Mouse (Mus musculus): ENCODE data around the gene Acap3. TPM values are rescaled to one million over a fixed set of nuclear protein-coding genes. Genes with fewer than 3 reads are reported as not detected.
A peak's percentile ranks its signal among the peaks of the same experiment; 100 is the strongest.

The Acap3 gene
- total and polyA plus RNA-seq, 2 experiments from 2014 or later, result 56.4 to 93.5 TPM

DNA sequence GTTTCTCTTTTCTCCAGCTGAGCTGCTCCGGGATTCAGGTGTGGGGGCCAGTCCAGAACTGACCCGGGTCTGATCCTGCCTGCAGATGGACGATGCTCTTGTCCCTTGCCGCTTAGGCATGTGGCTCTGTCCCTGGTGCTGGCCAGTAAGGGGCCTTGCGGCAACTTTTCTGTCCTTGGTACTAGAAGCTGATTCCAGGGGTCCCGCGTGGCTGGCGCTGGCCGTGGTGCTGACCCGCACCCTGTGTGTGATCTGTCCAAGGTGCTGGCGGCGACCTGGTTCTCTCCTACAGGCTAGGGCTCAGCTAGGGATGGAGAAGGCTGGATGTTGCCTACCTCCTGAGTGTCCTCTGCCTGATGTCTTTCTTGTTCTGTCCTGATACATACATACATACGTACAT, 32.3 kb upstream of the Acap3 start:
- no peaks in the 10 kb centered on the region for H3K9me3 ChIP-seq (ENCODE audit: low read length)
- no peak overlapping the region for H3K4me3 ChIP-seq (ENCODE audit: low read length)
- 36% methylated on average over 13 of the region's 13 CpGs for WGBS
- peaks cover 52% of the 10 kb centered on the region for H3K36me3 ChIP-seq (ENCODE audit: insufficient read depth, low read length)
- no peak overlapping the region for H3K4me2 ChIP-seq (ENCODE audit: low read depth, low read length)
- peak; percentile 30 for DNase-seq (ENCODE audit: low spot score)
- no peak for ATAC-seq
- H3K4me1 ChIP-seq (ENCODE audit: insufficient read depth, low read length), result no peaks in the 10 kb centered on the region
- H3K27ac ChIP-seq, result no peak overlapping the region
- H3K27me3 ChIP-seq (ENCODE audit: insufficient read depth, low read length), result no peaks in the 10 kb centered on the region
- TF ChIP-seq CTCF (IDR thresholded peaks at IDR 0.05; ENCODE audit: low read depth), result no peak
- no peak overlapping the region for H3K9ac ChIP-seq (replicated peaks; ENCODE audit: low read length)

DNA sequence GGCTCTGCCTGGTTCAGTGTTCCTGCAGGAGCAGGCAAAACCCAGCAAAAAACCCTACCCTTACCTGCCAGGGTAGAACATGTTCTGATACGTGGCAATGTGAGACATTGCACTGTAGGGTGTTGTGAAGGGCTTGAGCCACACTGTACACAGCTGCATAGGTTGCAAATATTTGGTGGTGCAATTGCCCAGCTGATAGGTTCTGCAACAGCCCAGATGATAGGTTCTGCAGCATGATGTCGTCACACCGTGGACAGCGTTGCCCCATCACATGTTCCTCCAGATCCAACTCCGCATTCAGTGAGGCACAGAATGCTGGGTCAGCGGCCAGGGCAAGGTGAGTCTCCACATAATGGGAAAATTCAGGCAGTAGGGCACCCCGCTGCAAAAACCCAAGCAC, 29.8 kb upstream of the Acap3 start:
- WGBS, result 91% methylated on average over 7 of the region's 7 CpGs

DNA sequence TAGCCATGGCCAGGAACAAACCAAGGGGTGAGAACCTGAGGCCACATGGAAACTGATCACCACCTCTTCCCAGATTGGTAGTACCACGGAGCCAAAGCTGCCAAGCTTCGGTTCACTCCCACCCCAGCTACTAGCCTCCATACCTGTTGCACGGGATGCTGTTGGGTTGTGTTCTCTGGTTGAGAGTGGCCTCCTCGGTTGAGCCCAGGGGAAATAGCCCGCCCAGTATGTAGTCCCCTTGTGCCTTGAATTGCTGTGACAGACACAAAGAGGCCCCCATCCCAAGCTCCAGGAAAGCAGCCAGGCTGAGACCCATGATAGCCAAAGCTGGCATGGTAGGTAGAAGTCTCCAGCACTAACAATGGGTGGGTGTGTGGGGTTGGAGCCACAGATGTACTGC, 28.6 kb upstream of the Acap3 start, which contains the start of gene Tas1r3:
Gene Tas1r3 (minus strand): TSS at position 362 of the 400 bp plus-strand sequence.
- Histone ChIP-seq H3K36me3 (ENCODE audit: insufficient read depth, low read length) (peaks cover 34% of the 10 kb centered on the region), H3K4me1 (ENCODE audit: insufficient read depth, low read length) (no peaks in the 10 kb centered on the region), H3K4me3 (ENCODE audit: low read length) (no peak within 1 kb of the TSS), H3K9ac (replicated peaks; ENCODE audit: low read length) (no peak within 1 kb of the TSS), H3K27ac (no peak within 1 kb of the TSS), H3K27me3 (ENCODE audit: insufficient read depth, low read length) (no peaks in the 10 kb centered on the region), H3K9me3 (ENCODE audit: low read length) (no peaks in the 10 kb centered on the region), H3K4me2 (ENCODE audit: low read depth, low read length) (no peak within 1 kb of the TSS)
- no peak for ATAC-seq
- TF ChIP-seq CTCF (IDR thresholded peaks at IDR 0.05; ENCODE audit: low read depth), result no peak
- WGBS, result 73% methylated on average over 5 of the region's 5 CpGs
- no peak for DNase-seq (ENCODE audit: low spot score)

More for the DNA sequence above, 29.8 kb upstream of the Acap3 start:
- H3K27ac ChIP-seq, result no peak overlapping the region
- no peak for TF ChIP-seq CTCF (IDR thresholded peaks at IDR 0.05; ENCODE audit: low read depth)
- H3K4me2 ChIP-seq (ENCODE audit: low read depth, low read length), result no peak overlapping the region
- H3K4me1 ChIP-seq (ENCODE audit: insufficient read depth, low read length), result no peaks in the 10 kb centered on the region
- H3K36me3 ChIP-seq (ENCODE audit: insufficient read depth, low read length), result peaks cover 40% of the 10 kb centered on the region
- H3K9ac ChIP-seq (replicated peaks; ENCODE audit: low read length), result no peak overlapping the region
- H3K27me3 ChIP-seq (ENCODE audit: insufficient read depth, low read length), result no peaks in the 10 kb centered on the region
- no peak for ATAC-seq
- no peak overlapping the region for H3K4me3 ChIP-seq (ENCODE audit: low read length)
- H3K9me3 ChIP-seq (ENCODE audit: low read length), result no peaks in the 10 kb centered on the region
- DNase-seq (ENCODE audit: low spot score), result no peak

DNA sequence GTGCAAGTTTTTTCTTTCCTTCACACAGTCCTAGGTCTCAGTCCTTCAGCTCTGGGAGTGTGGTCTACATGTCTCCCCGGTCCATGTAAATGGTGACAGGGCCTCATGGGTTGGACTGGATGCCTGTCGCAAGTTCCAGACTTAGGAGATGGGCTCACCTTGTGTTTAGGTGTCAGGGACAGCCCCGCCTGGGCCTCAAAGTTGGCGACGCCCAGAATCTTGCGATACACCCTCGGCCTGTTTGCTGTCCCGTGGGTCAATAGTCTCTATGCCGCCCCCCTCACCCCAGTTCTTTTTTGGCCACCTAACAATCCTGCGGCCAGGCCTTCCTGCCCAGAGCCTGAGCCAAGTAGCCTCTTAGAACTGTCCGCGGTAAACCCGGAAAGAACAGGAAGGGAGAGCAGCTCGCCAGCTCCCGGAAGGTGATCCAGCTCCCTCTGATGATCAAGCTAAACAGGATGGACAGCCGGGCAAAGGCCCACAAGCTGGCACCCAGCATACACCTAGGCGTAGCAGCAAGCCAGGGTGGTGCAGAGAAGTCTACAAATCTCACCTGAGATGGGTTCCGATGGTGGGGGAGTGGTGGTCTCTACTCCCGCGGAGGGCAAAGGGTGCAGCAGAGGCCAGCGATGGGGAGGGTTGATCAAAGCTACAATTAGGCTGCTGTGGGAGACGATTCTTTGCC, 22.9 kb upstream of the Acap3 start:
- H3K4me1 ChIP-seq (ENCODE audit: insufficient read depth, low read length), result peaks cover 5% of the 10 kb centered on the region
- no peak for TF ChIP-seq CTCF (IDR thresholded peaks at IDR 0.05; ENCODE audit: low read depth)
- ATAC-seq, result peak; percentile 60; the same call in 1 of the 2 replicates
- peak overlapping the region; percentile 56 for H3K4me3 ChIP-seq (ENCODE audit: low read length)
- no peak for DNase-seq (ENCODE audit: low spot score)
- H3K9me3 ChIP-seq (ENCODE audit: low read length), result no peaks in the 10 kb centered on the region
- peak overlapping the region; percentile 71 for H3K9ac ChIP-seq (replicated peaks; ENCODE audit: low read length)
- peak overlapping the region; percentile 76; the same call in 1 of the 2 replicates for H3K27ac ChIP-seq
- WGBS, result 8% methylated on average over 22 of the region's 22 CpGs
- H3K4me2 ChIP-seq (ENCODE audit: low read depth, low read length), result peak overlapping the region; percentile 77
- peaks cover 22% of the 10 kb centered on the region for H3K36me3 ChIP-seq (ENCODE audit: insufficient read depth, low read length)
- no peaks in the 10 kb centered on the region for H3K27me3 ChIP-seq (ENCODE audit: insufficient read depth, low read length)

DNA sequence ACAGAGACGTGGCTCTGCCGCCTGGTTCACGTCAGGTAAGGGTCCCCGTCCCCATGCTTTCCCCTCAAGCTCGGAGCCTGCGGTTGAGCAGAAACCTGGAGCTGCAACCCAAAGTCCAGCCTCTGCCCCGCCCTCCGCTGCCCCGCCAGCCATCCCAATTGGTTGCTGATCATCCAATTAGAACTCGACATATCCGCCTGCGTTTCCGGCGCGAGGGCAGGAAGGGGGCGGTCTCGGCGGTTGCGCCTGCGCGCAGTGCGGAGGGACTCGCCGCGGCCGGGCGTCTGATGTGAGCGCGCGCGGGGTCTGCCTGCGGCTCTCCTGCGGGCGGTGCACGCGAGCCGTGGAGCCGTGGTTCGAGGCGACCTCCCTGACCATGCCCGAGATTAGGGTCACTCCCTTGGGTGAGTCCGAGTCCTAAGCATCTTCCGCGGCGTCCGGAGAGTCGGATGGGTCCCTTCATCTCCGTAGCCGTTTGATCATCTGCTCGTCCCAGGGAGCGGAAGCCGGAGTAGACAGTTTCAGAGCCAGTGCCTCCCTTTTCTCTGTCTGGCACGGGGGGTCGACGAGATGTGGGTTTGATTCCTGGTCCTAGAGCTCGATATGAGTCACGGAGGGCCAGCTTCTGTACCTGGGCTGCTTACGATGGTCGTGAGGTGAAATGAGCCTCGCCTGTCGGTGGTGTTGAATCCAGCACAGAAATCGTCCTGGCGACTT, 22.1 kb upstream of the Acap3 start, which contains the start of the genes Cptp and Ints11:
Gene Cptp (minus strand): TSS at position 124 of the 717 bp plus-strand sequence.
Gene Ints11 (plus strand): TSS at position 230 of the 717 bp plus-strand sequence.
- H3K4me2 ChIP-seq (ENCODE audit: low read depth, low read length), result peak within 1 kb of the TSS; percentile 77
- TF ChIP-seq CTCF (IDR thresholded peaks at IDR 0.05; ENCODE audit: low read depth), result peak; percentile 28
- peak within 1 kb of the TSS; percentile 71 for H3K9ac ChIP-seq (replicated peaks; ENCODE audit: low read length)
- DNase-seq (ENCODE audit: low spot score) (peak; percentile 97), ATAC-seq (peak; percentile 96)
- H3K4me3 ChIP-seq (ENCODE audit: low read length), result peak within 1 kb of the TSS; percentile 56
- H3K4me1 ChIP-seq (ENCODE audit: insufficient read depth, low read length), result peaks cover 5% of the 10 kb centered on the region
- H3K27ac ChIP-seq, result peak within 1 kb of the TSS; percentile 76
- peaks cover 24% of the 10 kb centered on the region for H3K36me3 ChIP-seq (ENCODE audit: insufficient read depth, low read length)
- under 1% methylated on average over 63 of the region's 63 CpGs for WGBS
- no peaks in the 10 kb centered on the region for H3K27me3 ChIP-seq (ENCODE audit: insufficient read depth, low read length)
- H3K9me3 ChIP-seq (ENCODE audit: low read length), result no peaks in the 10 kb centered on the region

DNA sequence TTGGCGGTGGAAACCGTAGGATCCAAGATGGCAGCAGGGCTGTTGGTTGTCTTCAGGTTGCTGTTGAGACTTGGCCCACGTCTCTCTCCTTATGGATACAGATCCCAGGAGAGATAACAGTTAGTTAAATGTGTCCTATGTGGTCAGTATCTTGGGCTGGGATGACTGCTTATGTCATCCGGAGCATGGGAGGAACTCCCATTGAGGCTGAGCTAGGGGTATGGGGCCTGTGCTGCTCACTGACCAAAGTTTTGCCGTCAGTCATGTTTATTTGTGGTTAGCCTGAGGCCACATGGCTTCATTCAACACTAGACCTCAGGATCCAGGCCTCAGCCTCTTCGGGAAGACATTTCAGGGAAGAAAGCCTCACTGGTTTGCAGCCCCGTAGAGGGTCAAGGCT, 20.2 kb upstream of the Acap3 start:
- ATAC-seq (no peak), DNase-seq (ENCODE audit: low spot score) (no peak)
- Histone ChIP-seq H3K4me1 (ENCODE audit: insufficient read depth, low read length) (peaks cover 5% of the 10 kb centered on the region), H3K36me3 (ENCODE audit: insufficient read depth, low read length) (peaks cover 30% of the 10 kb centered on the region), H3K9ac (replicated peaks; ENCODE audit: low read length) (no peak overlapping the region), H3K27ac (no peak overlapping the region), H3K4me3 (ENCODE audit: low read length) (no peak overlapping the region), H3K27me3 (ENCODE audit: insufficient read depth, low read length) (no peaks in the 10 kb centered on the region), H3K9me3 (ENCODE audit: low read length) (no peaks in the 10 kb centered on the region), H3K4me2 (ENCODE audit: low read depth, low read length) (no peak overlapping the region)
- TF ChIP-seq CTCF (IDR thresholded peaks at IDR 0.05; ENCODE audit: low read depth), result no peak
- WGBS, result 89% methylated on average over 7 of the region's 7 CpGs
